25 mouse cellular contexts compared by ENCODE assay signal in the genomic region with DNA sequence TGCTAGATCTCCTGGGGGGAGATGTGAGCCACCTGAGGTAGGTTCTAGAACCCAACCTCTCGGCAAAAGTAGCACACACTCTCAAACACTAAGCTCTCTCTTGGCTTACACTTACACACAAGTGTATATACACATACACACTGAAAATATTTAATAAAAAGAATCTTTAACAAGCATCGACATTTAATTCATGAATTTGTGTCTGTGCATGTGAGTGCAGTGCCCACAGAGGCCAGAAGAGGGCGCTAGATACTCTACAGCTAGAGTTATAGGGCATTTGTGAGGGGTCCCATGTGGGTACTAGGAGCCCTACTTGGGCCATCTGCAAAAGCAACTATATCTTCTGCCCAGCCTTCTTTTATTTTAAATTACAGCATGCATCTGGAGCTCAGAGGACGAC. TPM values are rescaled to one million over a fixed set of nuclear protein-coding genes. Genes with fewer than 3 reads are reported as not detected.
DNase-seq lines count a peak whose midpoint lies in the region; ATAC-seq and TF ChIP-seq lines count a peak whose summit lies in the region.
"Had no signal": no experiment of that assay in that cellular context is flagged by ENCODE, and none has a peak within 500 bp of the region (broad histone marks: within the 10 kb centered on the region; RNA-seq: fewer than 3 reads in every experiment).

No protein-coding gene starts in this region.

- H3K4me3 ChIP-seq in gastrocnemius, adult 2 months: no peak overlapping the region
- no peak overlapping the region for H3K4me3 ChIP-seq in layer of hippocampus, adult 2 months
- H3K4me3 ChIP-seq in lung, embryonic 14.5 days (ENCODE audit: low read depth, low read length): no peak overlapping the region
- H3K4me3 ChIP-seq in hindbrain, embryonic 16.5 days (ENCODE audit: low read length): no peak overlapping the region
- H3K4me3 ChIP-seq: embryonic facial prominence, embryonic 15.5 days; erythroblast, embryonic 14.5 days; forebrain, embryonic 10.5 days; heart, embryonic 15.5 days; hindbrain, embryonic 10.5 days had no signal

- H3K4me1 ChIP-seq in lung, embryonic 14.5 days (ENCODE audit: insufficient read depth): peaks cover 1% of the 10 kb centered on the region; the same call in 1 of the 2 replicates
- H3K4me1 ChIP-seq in hindbrain, embryonic 16.5 days (ENCODE audit: control insufficient read depth, insufficient read depth, low read depth, low read length): peaks cover 6% of the 10 kb centered on the region

- no peaks in the 10 kb centered on the region for H3K27me3 ChIP-seq in lung, embryonic 14.5 days (ENCODE audit: insufficient read depth, low read length)
- H3K27me3 ChIP-seq in hindbrain, embryonic 16.5 days (replicated peaks; ENCODE audit: control insufficient read depth, insufficient read depth, low read length): peaks cover 5% of the 10 kb centered on the region

- intact Hi-C loops in gastrocnemius, adult 2 months (cut with DNase I): no loop called here

- no peak overlapping the region for H3K27ac ChIP-seq in gastrocnemius, adult 2 months
- no peak overlapping the region for H3K27ac ChIP-seq in layer of hippocampus, adult 2 months
- H3K27ac ChIP-seq in lung, embryonic 14.5 days (ENCODE audit: low read depth): no peak overlapping the region
- H3K27ac ChIP-seq in hindbrain, embryonic 16.5 days (ENCODE audit: low read depth, low read length): no peak overlapping the region
- H3K27ac ChIP-seq: embryonic facial prominence, embryonic 15.5 days; forebrain, embryonic 10.5 days; heart, embryonic 15.5 days; hindbrain, embryonic 10.5 days; hindbrain, embryonic 14.5 days had no signal

- H3K9ac ChIP-seq in lung, embryonic 14.5 days: no peak overlapping the region
- no peak overlapping the region for H3K9ac ChIP-seq in hindbrain, embryonic 16.5 days (ENCODE audit: low read depth, low read length)
- H3K9ac ChIP-seq: embryonic facial prominence, embryonic 15.5 days; heart, embryonic 15.5 days; hindbrain, embryonic 14.5 days had no signal

- ATAC-seq in lung, embryonic 14.5 days (ENCODE audit: insufficient read depth): no peak
- no peak for ATAC-seq in hindbrain, embryonic 16.5 days
- ATAC-seq: CD4-positive, CD25-positive, alpha-beta regulatory T cell, adult 4 months; forebrain, embryonic 14.5 days had no signal

- no peak for DNase-seq in gastrocnemius, adult 2 months
- DNase-seq in gastrocnemius, postnatal 4 days (ENCODE audit: low spot score in 2 of 2): no peak
- DNase-seq in layer of hippocampus, adult 2 months (ENCODE audit: low spot score in 2 of 2): no peak
- DNase-seq in layer of hippocampus, adult 9-11 months: no peak
- DNase-seq in lung, embryonic 14.5 days: no peak
- no peak for DNase-seq in lung, postnatal 14 days
- DNase-seq in induced T-regulatory cell, adult 2 months (ENCODE audit: low read depth): peak; percentile 19
- DNase-seq: adrenal gland, adult 8-10 months; adrenal gland, postnatal 36 days; B cell, adult 2 months; cerebellum, adult 2 months; cerebellum, postnatal 10 days; gastrocnemius, postnatal 36 days; heart, adult 18-20 months; heart, postnatal 14 days had no signal

- peak; percentile 37; the same call in 1 of the 2 replicates for TF ChIP-seq CTCF in gastrocnemius, adult 2 months (IDR thresholded peaks at IDR 0.05)
- peak; percentile 59 for TF ChIP-seq CTCF in layer of hippocampus, adult 2 months (conservative IDR thresholded peaks at IDR 0.05)
- TF ChIP-seq CTCF in lung, embryonic 14.5 days (IDR thresholded peaks at IDR 0.05; ENCODE audit: low read depth): peak; percentile 23; the same call in 1 of the 2 replicates

- no peak overlapping the region for H3K4me2 ChIP-seq in lung, embryonic 14.5 days
- no peak overlapping the region for H3K4me2 ChIP-seq in hindbrain, embryonic 16.5 days (ENCODE audit: low read length)
- H3K4me2 ChIP-seq: embryonic facial prominence, embryonic 15.5 days; heart, embryonic 11.5 days; heart, embryonic 15.5 days; hindbrain, embryonic 14.5 days had no signal

- H3K36me3 ChIP-seq in lung, embryonic 14.5 days (ENCODE audit: insufficient read depth): no peaks in the 10 kb centered on the region
- H3K36me3 ChIP-seq in hindbrain, embryonic 16.5 days (ENCODE audit: control insufficient read depth, insufficient read depth, low read length): no peaks in the 10 kb centered on the region
- H3K36me3 ChIP-seq: embryonic facial prominence, embryonic 15.5 days; forebrain, embryonic 10.5 days; heart, embryonic 15.5 days; hindbrain, embryonic 10.5 days had no signal

- 74% methylated on average over 4 of the region's 4 CpGs for WGBS in lung, embryonic 14.5 days
- WGBS in hindbrain, embryonic 16.5 days: 79% methylated on average over 4 of the region's 4 CpGs

- no peaks in the 10 kb centered on the region for H3K9me3 ChIP-seq in lung, embryonic 14.5 days (ENCODE audit: low read depth, low read length)
- no peaks in the 10 kb centered on the region for H3K9me3 ChIP-seq in hindbrain, embryonic 16.5 days (ENCODE audit: control insufficient read depth, low read length)
- H3K9me3 ChIP-seq: embryonic facial prominence, embryonic 15.5 days; heart, embryonic 15.5 days had no signal

RNA-seq across cellular contexts. Expression of gene Ptgis, which starts 4.5 kb away (rescaled TPM):
- total RNA-seq in gastrocnemius, adult 2 months (2021): 1 to 10 TPM; 1.7 to 5.2 TPM
- 10 to 100 TPM; 26.8 to 27.1 TPM for total RNA-seq in gastrocnemius, postnatal 4 days (2021)
- total RNA-seq in layer of hippocampus, adult 2 months (2021): under 1 TPM; 0.72 to 0.81 TPM
- 16.0 and 18.6 TPM in 2 replicates for polyA plus RNA-seq in lung, embryonic 14.5 days (2014; fragmentation: Nextera tagmentation; extraction: Ambion mirVana)
- 4.2 and 5.5 TPM in 2 replicates for polyA plus RNA-seq in hindbrain, embryonic 16.5 days (2015; fragmentation: Nextera tagmentation; extraction: Ambion mirVana)
- polyA plus RNA-seq: erythroblast, embryonic 14.5 days had no signal

RNA-seq across cellular contexts. Expression of gene Kcnb1, which starts 54.9 kb away (rescaled TPM):
- total RNA-seq in gastrocnemius, adult 2 months (2021): 10 to 100 TPM; 16.1 to 20.7 TPM
- total RNA-seq in gastrocnemius, postnatal 4 days (2021): 10 to 100 TPM; 38.0 to 42.7 TPM
- total RNA-seq in layer of hippocampus, adult 2 months (2021): 100 to 1,000 TPM; 103 to 105 TPM
- polyA plus RNA-seq in lung, embryonic 14.5 days (2014; fragmentation: Nextera tagmentation; extraction: Ambion mirVana): 0.37 and 0.42 TPM in 2 replicates
- 3.2 TPM in 2 replicates for polyA plus RNA-seq in hindbrain, embryonic 16.5 days (2015; fragmentation: Nextera tagmentation; extraction: Ambion mirVana)
- polyA plus RNA-seq: erythroblast, embryonic 14.5 days had no signal

Comparison
In these comparisons a context has a peak if more than half of its experiments do, and no peak if none do; other contexts are left out.
1. RNA of gene Ptgis, which starts 4.5 kb away (total RNA-seq): 26.8 to 27.1 TPM in gastrocnemius, postnatal 4 days; 1.7 to 5.2 TPM in gastrocnemius, adult 2 months and 0.72 to 0.81 TPM in layer of hippocampus, adult 2 months; every median in the first group is over 4 times any median in the second.
2. Peak in every context shown above with its lines, with median percentiles within 50 percentile points of each other: CTCF ChIP-seq.